8 mouse cellular contexts compared by ENCODE assay signal in genomic region chrX:152015752-152016150, GRCm38 (mm10). TPM values are rescaled to one million over a fixed set of nuclear protein-coding genes. Genes with fewer than 3 reads are reported as not detected.
A peak's percentile ranks its signal among the peaks of the same experiment; 100 is the strongest.
DNase-seq lines count a peak whose midpoint lies in the region; ATAC-seq and TF ChIP-seq lines count a peak whose summit lies in the region.

No protein-coding gene starts in this region.

- WGBS in heart, embryonic 11.5 days (ENCODE audit: insufficient replicate concordance), result 21% methylated on average over 11 of the region's 11 CpGs
- 33% methylated on average over 11 of the region's 11 CpGs for WGBS in forebrain, postnatal 0 days

- no peak for TF ChIP-seq CTCF in ES-Bruce4 (IDR thresholded peaks at IDR 0.05; ENCODE audit: low read depth, low read length)
- no peak; the same call in 1 of the 2 replicates for TF ChIP-seq CTCF in forebrain, postnatal 0 days (IDR thresholded peaks at IDR 0.05; ENCODE audit: low read depth)

- intact Hi-C loops in heart, postnatal 36 days (cut with DNase I), result loop anchor here (2.0 to 10.0 kb wide), 7 partner anchors 13 to 491 kb away; partner anchors contain the start of genes Huwe1, Iqsec2, Kantr and Kdm5c

- no peak for TF ChIP-seq POLR2A in ES-Bruce4 (IDR thresholded peaks at IDR 0.05; ENCODE audit: insufficient read depth, low read length)

- peaks cover 9% of the 10 kb centered on the region; the same call in 1 of the 2 replicates for H3K27me3 ChIP-seq in heart, embryonic 11.5 days (ENCODE audit: control insufficient read depth, insufficient read depth, low read length)
- no peaks in the 10 kb centered on the region for H3K27me3 ChIP-seq in ES-Bruce4 (ENCODE audit: control insufficient read depth, insufficient read depth, low read length, poor library complexity, severe bottlenecking)
- no peaks in the 10 kb centered on the region for H3K27me3 ChIP-seq in forebrain, postnatal 0 days (ENCODE audit: insufficient read depth, low read length)

- H3K4me3 ChIP-seq in heart, embryonic 11.5 days (ENCODE audit: low read depth, low read length), result peak overlapping the region; percentile 57
- H3K4me3 ChIP-seq in ES-Bruce4 (ENCODE audit: low read depth, low read length), result peak overlapping the region; percentile 89
- H3K4me3 ChIP-seq in forebrain, postnatal 0 days (ENCODE audit: low read depth, low read length), result peak overlapping the region; percentile 54

- peak; percentile 9; the same call in 1 of the 2 replicates for ATAC-seq in heart, embryonic 11.5 days (replicated peaks; ENCODE audit: insufficient number of reproducible peaks, low FRiP score, low TSS enrichment)
- peak; percentile 49 for ATAC-seq in forebrain, postnatal 0 days
- peak; percentile 23 for ATAC-seq in megakaryocyte, adult 5-6 weeks (ENCODE audit: poor library complexity, severe bottlenecking)

- no peaks in the 10 kb centered on the region for H3K36me3 ChIP-seq in heart, embryonic 11.5 days (ENCODE audit: control insufficient read depth, insufficient read depth, low read length)
- no peaks in the 10 kb centered on the region for H3K36me3 ChIP-seq in ES-Bruce4 (ENCODE audit: control insufficient read depth, insufficient read depth, low read length, poor library complexity, severe bottlenecking)
- H3K36me3 ChIP-seq in forebrain, postnatal 0 days (ENCODE audit: insufficient read depth), result no peaks in the 10 kb centered on the region

- no peak for TF ChIP-seq EP300 in ES-Bruce4 (IDR thresholded peaks at IDR 0.05; ENCODE audit: insufficient read depth, low read depth, low read length)

- no peaks in the 10 kb centered on the region for H3K9me3 ChIP-seq in heart, embryonic 11.5 days (replicated peaks; ENCODE audit: control insufficient read depth, low read length)
- H3K9me3 ChIP-seq in ES-Bruce4 (replicated peaks; ENCODE audit: control insufficient read depth, insufficient read depth, low read length, poor library complexity, severe bottlenecking), result no peaks in the 10 kb centered on the region
- no peaks in the 10 kb centered on the region for H3K9me3 ChIP-seq in forebrain, postnatal 0 days (ENCODE audit: low read length)

- DNase-seq in heart, postnatal 36 days, result no peak
- no peak for DNase-seq in forebrain, postnatal 0 days
- DNase-seq in right cerebral cortex, postnatal 10 days (ENCODE audit: low spot score in 2 of 2), result no peak
- DNase-seq in adrenal gland, postnatal 25 days, result no peak
- DNase-seq in adipocyte (ENCODE audit: low spot score), result no peak

- peaks cover 3% of the 10 kb centered on the region; the same call in 1 of the 2 replicates for H3K4me1 ChIP-seq in heart, embryonic 11.5 days (ENCODE audit: control insufficient read depth, insufficient read depth, low read length)
- H3K4me1 ChIP-seq in ES-Bruce4 (ENCODE audit: control insufficient read depth, insufficient read depth, low read length), result no peaks in the 10 kb centered on the region
- H3K4me1 ChIP-seq in forebrain, postnatal 0 days (ENCODE audit: insufficient read depth), result no peaks in the 10 kb centered on the region

- H3K9ac ChIP-seq in heart, embryonic 11.5 days (ENCODE audit: low read depth, low read length), result peak overlapping the region; percentile 76
- H3K9ac ChIP-seq in ES-Bruce4 (ENCODE audit: low read depth, poor library complexity, severe bottlenecking), result peak overlapping the region; percentile 72
- peak overlapping the region; percentile 50 for H3K9ac ChIP-seq in forebrain, postnatal 0 days

- peak overlapping the region; percentile 75 for H3K27ac ChIP-seq in heart, embryonic 11.5 days (ENCODE audit: low read depth, low read length)
- H3K27ac ChIP-seq in ES-Bruce4 (ENCODE audit: insufficient read depth, low read length), result peak overlapping the region; percentile 13; the same call in 1 of the 2 replicates
- peak overlapping the region; percentile 88 for H3K27ac ChIP-seq in forebrain, postnatal 0 days (ENCODE audit: low read depth, low read length)

- H3K4me2 ChIP-seq in heart, embryonic 11.5 days, result peak overlapping the region; percentile 62
- peak overlapping the region; percentile 49 for H3K4me2 ChIP-seq in forebrain, postnatal 0 days (ENCODE audit: low read depth)

RNA-seq across cellular contexts. Expression of gene Ribc1, which starts 0.3 kb away (rescaled TPM):
- polyA plus RNA-seq in heart, embryonic 11.5 days (2014; fragmentation: Nextera tagmentation; extraction: Ambion mirVana), result 2.8 and 3.0 TPM in 2 replicates
- total RNA-seq in heart, postnatal 36 days (2021), result under 1 TPM; 0.25 to 0.35 TPM
- polyA plus RNA-seq in ES-Bruce4 (2011; ENCODE audit: insufficient read depth, insufficient read length, low read depth, missing spikeins), result 8.1 and 8.3 TPM in 2 replicates
- 0.71 and 0.85 TPM in 2 replicates for total RNA-seq in forebrain, postnatal 0 days (2014; rRNA removed)
- 1.1 and 1.2 TPM in 2 replicates for polyA plus RNA-seq in forebrain, postnatal 0 days (2015; fragmentation: Nextera tagmentation; extraction: Ambion mirVana)
- 0.21 and 3.3 TPM in 2 replicates for total RNA-seq in megakaryocyte, adult 5-6 weeks (2015)
- total RNA-seq in megakaryocyte, adult 5-6 weeks (2017), result 1.7 and 2.3 TPM in 2 replicates
- total RNA-seq in adrenal gland, postnatal 25 days (2021), result 1.2 and 1.9 TPM in 2 replicates

RNA-seq across cellular contexts. Expression of gene Smc1a, which starts 0.5 kb away (rescaled TPM):
- 81.3 and 84.3 TPM in 2 replicates for polyA plus RNA-seq in heart, embryonic 11.5 days (2014; fragmentation: Nextera tagmentation; extraction: Ambion mirVana)
- 10 to 100 TPM; 27.2 to 28.7 TPM for total RNA-seq in heart, postnatal 36 days (2021)
- polyA plus RNA-seq in ES-Bruce4 (2011; ENCODE audit: insufficient read depth, insufficient read length, low read depth, missing spikeins), result 134 and 158 TPM in 2 replicates
- total RNA-seq in forebrain, postnatal 0 days (2014; rRNA removed), result 39.5 and 47.5 TPM in 2 replicates
- 55.0 and 59.0 TPM in 2 replicates for polyA plus RNA-seq in forebrain, postnatal 0 days (2015; fragmentation: Nextera tagmentation; extraction: Ambion mirVana)
- 82.3 and 93.0 TPM in 2 replicates for total RNA-seq in megakaryocyte, adult 5-6 weeks (2015)
- 237 and 247 TPM in 2 replicates for total RNA-seq in megakaryocyte, adult 5-6 weeks (2017)
- total RNA-seq in adrenal gland, postnatal 25 days (2021), result 68.7 and 85.0 TPM in 2 replicates

RNA-seq across cellular contexts. Expression of gene Hsd17b10, which starts 14.1 kb away (rescaled TPM):
- polyA plus RNA-seq in heart, embryonic 11.5 days (2014; fragmentation: Nextera tagmentation; extraction: Ambion mirVana), result 178 and 186 TPM in 2 replicates
- total RNA-seq in heart, postnatal 36 days (2021), result 100 to 1,000 TPM; 224 to 261 TPM
- 75.1 and 79.5 TPM in 2 replicates for polyA plus RNA-seq in ES-Bruce4 (2011; ENCODE audit: insufficient read depth, insufficient read length, low read depth, missing spikeins)
- total RNA-seq in forebrain, postnatal 0 days (2014; rRNA removed), result 61.8 and 71.1 TPM in 2 replicates
- polyA plus RNA-seq in forebrain, postnatal 0 days (2015; fragmentation: Nextera tagmentation; extraction: Ambion mirVana), result 92.4 and 113 TPM in 2 replicates
- total RNA-seq in megakaryocyte, adult 5-6 weeks (2015), result 106 and 108 TPM in 2 replicates
- 71.6 and 78.5 TPM in 2 replicates for total RNA-seq in megakaryocyte, adult 5-6 weeks (2017)
- total RNA-seq in adrenal gland, postnatal 25 days (2021), result 159 and 177 TPM in 2 replicates

Comparison
In these comparisons a context has a peak if more than half of its experiments do, and no peak if none do; other contexts are left out.
1. H3K27ac ChIP-seq: peak in every context shown above with its lines; median percentile 88 in forebrain, postnatal 0 days; 75 in heart, embryonic 11.5 days; 13 in ES-Bruce4.